Mouse (Mus musculus) spleen, adult 2 months (tissue): Measurements from ENCODE around the gene Rcan1. TPM values are rescaled to one million over a fixed set of nuclear protein-coding genes. Genes with fewer than 3 reads are reported as not detected.
A peak's percentile ranks its signal among the peaks of the same experiment; 100 is the strongest.
"Not testable (repeated sequence)": the region's sequence is repeated elsewhere in the genome, so short reads cannot be mapped to it uniquely, and the experiment has no call there.

Experiments used
- DNase-seq, 2 experiments: peaks; one replicate each; pipeline versions ENCODE4 v3.0.0 to v3.0.0-alpha.2; 2012 to 2021; ENCODE audit warnings: low spot score in 2 of 2, low read depth in 1 of 2
- H3K27ac ChIP-seq: fragments of 200-500 bp; 2 replicates; pipeline ENCODE4 v1.5.1; 2012; ENCODE audit warnings: low read length, inconsistent platforms; ENCODE audit not compliant: insufficient read depth
- H3K27me3 ChIP-seq: fragments of 200-500 bp; 2 replicates; pipeline ENCODE4 v1.6.1; 2012; ENCODE audit warnings: mild to moderate bottlenecking, moderate library complexity, low read length, inconsistent platforms; ENCODE audit not compliant: control insufficient read depth, insufficient read depth
- H3K36me3 ChIP-seq: fragments of 200-500 bp; 2 replicates; pipeline ENCODE4 v1.6.1; 2012; ENCODE audit warnings: mild to moderate bottlenecking, low read length, inconsistent platforms; ENCODE audit not compliant: control insufficient read depth, insufficient read depth
- H3K4me1 ChIP-seq: fragments of 200-500 bp; 2 replicates; pipeline ENCODE4 v1.6.1; 2011; ENCODE audit warnings: inconsistent platforms; ENCODE audit not compliant: control insufficient read depth, insufficient read depth, insufficient read length
- H3K4me3 ChIP-seq: fragments of 200-500 bp; 2 replicates; pipeline ENCODE4 v1.5.1; 2011; ENCODE audit warnings: mild to moderate bottlenecking, inconsistent platforms; ENCODE audit not compliant: insufficient read depth, insufficient read length; ENCODE audit errors: extremely low read depth
- CTCF ChIP-seq: fragments of 200-500 bp; IDR thresholded peaks from 2 replicates; pipeline ENCODE4 v1.5.1; 2011; ENCODE audit warnings: mild to moderate bottlenecking, inconsistent platforms; ENCODE audit not compliant: insufficient read depth, insufficient read length, insufficient replicate concordance; ENCODE audit errors: extremely low read depth
- POLR2A ChIP-seq: fragments of 200-500 bp; IDR thresholded peaks from 2 replicates; pipeline ENCODE4 v1.6.1; 2011; ENCODE audit warnings: low read depth, low read length, inconsistent platforms
- WGBS: fragments of 180-500 bp; shearing (Covaris S2); methylation state at CpG from one replicate; pipeline ENCODE4 v1.1.7; 2018; 5-methylcytosine and 5-hydroxymethylcytosine counted together
- polyA plus RNA-seq: library from polyadenylated mRNA; depleted of rRNA; stranded (reverse); fragments of >200 nt; gene quantifications from 2 replicates; pipeline ENCODE4 v1.2.3, GENCODE M21; 2012

Rcan1 gene
- polyA plus RNA-seq, 1 experiment = 6.4 TPM

DNA sequence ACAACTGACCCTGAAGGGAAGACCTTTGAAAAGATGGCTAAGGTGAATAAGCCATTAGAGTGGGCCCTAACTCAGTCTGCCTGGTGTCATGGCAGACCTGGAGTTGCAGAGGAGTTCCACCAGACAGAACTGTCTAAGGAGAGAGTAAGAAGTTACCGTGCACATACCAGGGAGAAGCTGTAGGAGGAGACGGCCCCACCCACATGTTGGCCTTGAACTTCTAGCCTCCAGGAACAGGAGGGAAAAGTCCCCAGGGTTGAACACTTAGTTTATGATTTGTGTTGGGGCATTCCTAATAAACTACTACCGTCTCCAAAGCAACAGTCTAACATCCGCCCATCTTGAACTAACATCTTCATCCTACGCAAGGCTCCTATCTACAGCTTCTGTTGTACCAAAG lies 50.0 kb downstream of the Rcan1 start:
- TF ChIP-seq POLR2A = no peak
- TF ChIP-seq CTCF = no peak
- Histone ChIP-seq H3K4me3 (no peak overlapping the region), H3K27me3 (no peaks in the 10 kb centered on the region), H3K4me1 (peaks cover 10% of the 10 kb centered on the region), H3K27ac (no peak overlapping the region), H3K36me3 (no peaks in the 10 kb centered on the region)
- no peak for DNase-seq
- 89% methylated on average over 5 of the region's 5 CpGs for WGBS

DNA sequence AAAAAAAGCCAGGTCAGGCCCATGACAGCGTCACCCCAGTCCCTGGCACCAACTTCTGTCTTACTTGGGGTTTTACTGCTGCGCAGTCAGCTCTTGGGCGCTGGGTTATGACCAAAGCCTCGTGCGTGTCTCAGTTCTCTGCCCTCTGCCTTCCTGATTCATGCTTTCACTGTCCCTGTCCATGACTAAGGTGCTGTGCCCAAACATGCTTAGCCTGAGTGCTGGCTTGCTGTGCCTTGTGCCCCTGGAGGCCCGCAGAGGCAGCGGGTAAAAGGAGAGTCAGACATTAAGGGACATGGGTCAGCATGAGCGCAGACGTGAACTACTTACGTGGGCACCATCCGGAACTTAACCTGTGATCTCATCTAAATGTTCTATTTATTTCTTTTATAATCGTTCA lies 51.6 kb downstream of the Rcan1 start:
- Histone ChIP-seq H3K4me1 (peaks cover 12% of the 10 kb centered on the region), H3K27me3 (no peaks in the 10 kb centered on the region), H3K36me3 (no peaks in the 10 kb centered on the region), H3K27ac (no peak overlapping the region), H3K4me3 (no peak overlapping the region)
- DNase-seq = no peak
- 90% methylated on average over 12 of the region's 12 CpGs for WGBS
- TF ChIP-seq CTCF (no peak), POLR2A (no peak)

GRCm38 (mm10) chr16:92417267-92417666 lies 53.4 kb downstream of the Rcan1 start:
- Histone ChIP-seq H3K27ac (no peak overlapping the region), H3K4me1 (peaks cover 15% of the 10 kb centered on the region), H3K27me3 (no peaks in the 10 kb centered on the region), H3K4me3 (no peak overlapping the region), H3K36me3 (no peaks in the 10 kb centered on the region)
- no peak for DNase-seq
- 93% methylated on average over 2 of the region's 2 CpGs for WGBS
- no peak for TF ChIP-seq POLR2A
- TF ChIP-seq CTCF = no peak

DNA sequence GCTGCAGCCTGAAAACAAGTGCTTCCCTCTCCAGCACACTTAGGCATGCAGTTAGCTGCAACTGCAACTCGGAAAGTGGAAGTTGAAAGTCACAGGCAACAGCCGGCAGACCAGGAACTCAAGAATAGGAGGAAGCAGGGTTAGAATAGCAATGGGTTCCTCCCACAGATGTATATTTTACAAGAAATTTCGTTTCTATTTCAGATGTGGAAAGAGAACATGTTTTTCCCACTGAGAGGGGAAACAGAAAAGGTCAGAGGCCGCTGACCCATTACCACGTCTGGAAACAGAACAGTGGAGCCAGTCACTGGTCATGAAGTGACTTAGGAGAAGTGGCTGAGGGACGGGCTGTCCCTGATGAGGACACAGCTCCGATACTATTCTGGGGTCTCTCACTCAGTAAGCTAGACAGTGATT lies 55.0 kb downstream of the Rcan1 start:
- peak; percentile 8 to 20 for DNase-seq
- H3K27me3 ChIP-seq = no peaks in the 10 kb centered on the region
- WGBS = 13% methylated on average over 7 of the region's 7 CpGs
- peaks cover 16% of the 10 kb centered on the region for H3K4me1 ChIP-seq
- TF ChIP-seq CTCF (no peak), POLR2A (no peak)
- no peaks in the 10 kb centered on the region for H3K36me3 ChIP-seq
- H3K27ac ChIP-seq = peak overlapping the region; percentile 78
- no peak overlapping the region for H3K4me3 ChIP-seq

DNA sequence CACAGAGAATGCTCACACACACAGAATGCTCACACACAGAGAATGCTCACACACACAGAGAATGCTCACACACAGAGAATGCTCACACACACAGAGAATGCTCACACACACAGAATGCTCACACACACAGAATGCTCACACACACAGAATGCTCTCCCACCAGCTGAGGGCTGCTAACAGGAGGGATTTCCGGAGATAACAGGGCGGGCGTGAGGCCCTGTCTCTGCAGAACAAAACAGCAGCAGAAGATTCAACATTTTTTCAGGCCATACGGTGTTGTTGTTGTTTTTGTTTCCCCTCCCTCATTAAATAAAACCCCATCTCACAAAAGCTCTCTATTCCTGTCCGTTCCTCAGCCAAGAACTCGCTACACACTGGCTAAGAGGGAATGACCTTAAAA lies 55.6 kb downstream of the Rcan1 start:
- H3K27me3 ChIP-seq, DNase-seq, H3K4me3 ChIP-seq, H3K36me3 ChIP-seq, H3K27ac ChIP-seq: not testable (repeated sequence)
- WGBS = 52% methylated on average over 6 of the region's 6 CpGs
- peaks cover 16% of the 10 kb centered on the region for H3K4me1 ChIP-seq

GRCm38 (mm10) chr16:92412888-92413287 lies 57.8 kb downstream of the Rcan1 start:
- Histone ChIP-seq H3K27ac (no peak overlapping the region; the same call in 1 of the 2 replicates), H3K36me3 (no peaks in the 10 kb centered on the region), H3K27me3 (no peaks in the 10 kb centered on the region), H3K4me3 (no peak overlapping the region), H3K4me1 (peaks cover 16% of the 10 kb centered on the region)
- WGBS = 65% methylated on average over 7 of the region's 7 CpGs
- TF ChIP-seq POLR2A (no peak), CTCF (no peak)
- DNase-seq = no peak

- WGBS = 74% methylated on average over 19 of the region's 19 CpGs
- TF ChIP-seq POLR2A (no peak), CTCF (no peak)
- H3K4me1 ChIP-seq = peaks cover 16% of the 10 kb centered on the region
- no peak overlapping the region for H3K4me3 ChIP-seq
- no peak for DNase-seq
- no peaks in the 10 kb centered on the region for H3K27me3 ChIP-seq
- H3K36me3 ChIP-seq = no peaks in the 10 kb centered on the region
- peak overlapping the region; percentile 7; the same call in 1 of the 2 replicates for H3K27ac ChIP-seq
These were observed 58.5 kb downstream of the Rcan1 start for GRCm38 (mm10) chr16:92411981-92412706.
